Mouse (Mus musculus) lung, embryonic 16.5 days (tissue): ENCODE measurements around the gene 1700001F09Rik. TPM values are rescaled to one million over a fixed set of nuclear protein-coding genes. Genes with fewer than 3 reads are reported as not detected.
"Not testable (repeated sequence)": the region's sequence is repeated elsewhere in the genome, so short reads cannot be mapped to it uniquely, and the experiment has no call there.

Experiments
- ATAC-seq: fragments of 200-750 bp; cut with Nextera tagmentation; 2 replicates; pipeline ENCODE4 v1.8.0; 2017; ENCODE audit warnings: low read depth, mild to moderate bottlenecking, moderate library complexity
- H3K27ac ChIP-seq: fragments of 300-500 bp; sonication (generic); 2 replicates; pipeline ENCODE4 v1.5.1; 2014; ENCODE audit warnings: mild to moderate bottlenecking, control low read depth, low read length
- H3K27me3 ChIP-seq: fragments of 300-500 bp; sonication (generic); 2 replicates; pipeline ENCODE4 v1.6.1; 2014; ENCODE audit warnings: low read depth, low read length, mixed read lengths; ENCODE audit not compliant: control insufficient read depth, insufficient read depth
- H3K36me3 ChIP-seq: fragments of 300-500 bp; sonication (generic); 2 replicates; pipeline ENCODE4 v1.6.1; 2014; ENCODE audit warnings: low read length; ENCODE audit not compliant: control insufficient read depth, insufficient read depth
- H3K4me1 ChIP-seq: fragments of 300-500 bp; sonication (generic); replicated peaks from 2 replicates; pipeline ENCODE4 v1.6.1; 2014; ENCODE audit warnings: low read length, mixed read lengths; ENCODE audit not compliant: control insufficient read depth, insufficient read depth
- H3K4me2 ChIP-seq: fragments of 300-500 bp; sonication (generic); 2 replicates; pipeline ENCODE4 v1.6.1; 2014; ENCODE audit warnings: low read depth, low read length, control low read depth
- H3K4me3 ChIP-seq: fragments of 300-500 bp; sonication (generic); 2 replicates; pipeline ENCODE4 v1.5.1; 2014; ENCODE audit warnings: mild to moderate bottlenecking, low read length, control low read depth
- H3K9ac ChIP-seq: fragments of 300-500 bp; sonication (generic); 2 replicates; pipeline ENCODE4 v1.6.1; 2014; ENCODE audit warnings: low read length, control low read depth
- H3K9me3 ChIP-seq: fragments of 300-500 bp; sonication (generic); 2 replicates; pipeline ENCODE4 v1.6.1; 2016; ENCODE audit warnings: low read length; ENCODE audit not compliant: control insufficient read depth
- WGBS: fragments of 180-500 bp; shearing (Covaris S2); extraction: QIAGEN DNeasy Blood & Tissue Kit; methylation state at CpG from one replicate; pipeline ENCODE4 v1.1.7; 2014; 5-methylcytosine and 5-hydroxymethylcytosine counted together
- polyA plus RNA-seq: library from polyadenylated mRNA; unstranded; fragments of >200 nt; fragmentation: Nextera tagmentation; extraction: Ambion mirVana; gene quantifications from 2 replicates; pipeline ENCODE4 v1.2.1, GENCODE M21; 2015

1700001F09Rik gene
- polyA plus RNA-seq: not detected in 2 replicates

- not testable (repeated sequence) for H3K4me2 ChIP-seq, H3K4me1 ChIP-seq, H3K36me3 ChIP-seq, ATAC-seq, H3K27ac ChIP-seq, H3K27me3 ChIP-seq, H3K9me3 ChIP-seq, H3K4me3 ChIP-seq, H3K9ac ChIP-seq
These were observed at the start of gene 1700001F09Rik for GRCm38 (mm10) chr14:43347711-43348110. Gene 1700001F09Rik (minus strand): TSS chr14:43347811.

GRCm38 (mm10) chr14:43361713-43362112, 14.1 kb upstream of the 1700001F09Rik start:
- not testable (repeated sequence) for H3K9me3 ChIP-seq, H3K9ac ChIP-seq, H3K36me3 ChIP-seq, H3K4me2 ChIP-seq, ATAC-seq, H3K27me3 ChIP-seq, H3K4me3 ChIP-seq, H3K27ac ChIP-seq, H3K4me1 ChIP-seq
- 81% methylated on average over 11 of the region's 11 CpGs for WGBS

- 63% methylated on average over 1 of the region's 1 CpGs for WGBS
- H3K4me3 ChIP-seq, H3K36me3 ChIP-seq, H3K9me3 ChIP-seq, H3K27me3 ChIP-seq, H3K9ac ChIP-seq, H3K4me2 ChIP-seq, ATAC-seq, H3K4me1 ChIP-seq, H3K27ac ChIP-seq: not testable (repeated sequence)
These were observed 11.6 kb upstream of the 1700001F09Rik start for GRCm38 (mm10) chr14:43359246-43359645.

GRCm38 (mm10) chr14:43357496-43357895, 9.9 kb upstream of the 1700001F09Rik start:
- H3K9ac ChIP-seq, H3K4me3 ChIP-seq, H3K4me2 ChIP-seq, H3K27me3 ChIP-seq, H3K4me1 ChIP-seq, ATAC-seq, H3K9me3 ChIP-seq, H3K27ac ChIP-seq, H3K36me3 ChIP-seq: not testable (repeated sequence)

GRCm38 (mm10) chr14:43352944-43353343, 5.3 kb upstream of the 1700001F09Rik start:
- not testable (repeated sequence) for H3K9me3 ChIP-seq, H3K9ac ChIP-seq, ATAC-seq, H3K4me2 ChIP-seq, H3K27ac ChIP-seq, H3K36me3 ChIP-seq, H3K27me3 ChIP-seq, H3K4me1 ChIP-seq, H3K4me3 ChIP-seq
- WGBS: 36% methylated on average over 1 of the region's 2 CpGs

- not testable (repeated sequence) for ATAC-seq, H3K4me1 ChIP-seq
- 39% methylated on average over 1 of the region's 1 CpGs for WGBS
These were observed 10.0 kb downstream of the 1700001F09Rik start for GRCm38 (mm10) chr14:43337646-43338045.

GRCm38 (mm10) chr14:43331362-43331880, 16.2 kb downstream of the 1700001F09Rik start:
- ATAC-seq, H3K4me1 ChIP-seq, H3K4me2 ChIP-seq, H3K27ac ChIP-seq, H3K9ac ChIP-seq, H3K9me3 ChIP-seq, H3K36me3 ChIP-seq, H3K27me3 ChIP-seq, H3K4me3 ChIP-seq: not testable (repeated sequence)
- 90% methylated on average over 9 of the region's 11 CpGs for WGBS

More at GRCm38 (mm10) chr14:43337646-43338045, 10.0 kb downstream of the 1700001F09Rik start:
- H3K27me3 ChIP-seq, H3K9ac ChIP-seq, H3K4me2 ChIP-seq, H3K9me3 ChIP-seq, H3K4me3 ChIP-seq, H3K27ac ChIP-seq, H3K36me3 ChIP-seq: not testable (repeated sequence)

- H3K9me3 ChIP-seq, H3K36me3 ChIP-seq, ATAC-seq, H3K9ac ChIP-seq, H3K27me3 ChIP-seq, H3K27ac ChIP-seq, H3K4me2 ChIP-seq, H3K4me3 ChIP-seq, H3K4me1 ChIP-seq: not testable (repeated sequence)
- WGBS: 64% methylated on average over 1 of the region's 2 CpGs
These were observed 19.0 kb downstream of the 1700001F09Rik start for GRCm38 (mm10) chr14:43328603-43329002.

GRCm38 (mm10) chr14:43319516-43319915, 28.1 kb downstream of the 1700001F09Rik start:
- not testable (repeated sequence) for H3K9ac ChIP-seq, H3K4me3 ChIP-seq, H3K9me3 ChIP-seq, H3K27ac ChIP-seq, ATAC-seq, H3K4me2 ChIP-seq, H3K27me3 ChIP-seq, H3K36me3 ChIP-seq, H3K4me1 ChIP-seq

GRCm38 (mm10) chr14:43293503-43293902, 54.1 kb downstream of the 1700001F09Rik start, which contains the start of gene Gm8127:
Gene Gm8127 (minus strand): TSS chr14:43293832.
- not testable (repeated sequence) for H3K4me2 ChIP-seq, H3K4me1 ChIP-seq, ATAC-seq, H3K4me3 ChIP-seq, H3K9ac ChIP-seq, H3K36me3 ChIP-seq, H3K9me3 ChIP-seq, H3K27me3 ChIP-seq, H3K27ac ChIP-seq
- WGBS: 73% methylated on average over 3 of the region's 3 CpGs
